Mouse (Mus musculus): ENCODE results near the gene Vav3.

DNA sequence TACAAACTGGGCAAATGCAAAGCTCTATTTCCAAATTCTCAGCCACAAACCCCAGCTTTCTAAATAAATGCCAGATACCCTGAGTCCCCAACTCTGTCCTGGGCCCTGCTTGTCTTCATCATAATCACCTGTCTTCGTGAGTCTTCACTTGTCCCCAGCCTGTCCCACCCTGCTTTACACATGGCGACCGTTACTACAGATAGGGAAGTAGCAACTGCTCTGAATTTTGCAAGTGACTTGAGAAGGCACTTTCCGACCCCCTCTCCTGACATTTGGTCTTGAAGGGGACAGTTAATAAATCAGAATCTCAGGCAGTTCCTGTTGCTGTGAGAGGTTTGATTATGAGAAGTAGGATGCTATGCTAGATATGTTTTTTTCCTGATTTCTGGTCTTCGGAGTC, 13.4 kb downstream of the Vav3 start:
- no peak for TF ChIP-seq FLI1 (IDR thresholded peaks at IDR 0.05; ENCODE audit: low read length)
- TF ChIP-seq GATA1 (IDR thresholded peaks at IDR 0.05; ENCODE audit: borderline replicate concordance, low read length), result no peak
